Mouse (Mus musculus) bone marrow macrophage, adult 2 months (primary cell): ENCODE measurements around the gene Olfr691. TPM values are rescaled to one million over a fixed set of nuclear protein-coding genes. Genes with fewer than 3 reads are reported as not detected.

ENCODE experiments used
- H3K27ac ChIP-seq: 2 replicates; pipeline ENCODE4 v1.5.1; 2012; ENCODE audit warnings: low read depth, low read length; ENCODE audit not compliant: insufficient read depth
- H3K4me1 ChIP-seq: 2 replicates; pipeline ENCODE4 v1.6.1; 2012; ENCODE audit warnings: low read length; ENCODE audit not compliant: control insufficient read depth, insufficient read depth
- H3K4me3 ChIP-seq: 2 replicates; pipeline ENCODE4 v1.5.1; 2012; ENCODE audit warnings: mild to moderate bottlenecking, low read length, moderate library complexity; ENCODE audit not compliant: insufficient read depth
- CTCF ChIP-seq: IDR thresholded peaks from 2 replicates; pipeline ENCODE4 v1.5.1; 2012; ENCODE audit warnings: low read depth, mild to moderate bottlenecking, low read length, moderate library complexity
- POLR2A ChIP-seq: IDR thresholded peaks from 2 replicates; pipeline ENCODE4 v1.6.1; 2012; ENCODE audit warnings: mild to moderate bottlenecking, low read depth, low read length, borderline replicate concordance
- polyA plus RNA-seq: library from polyadenylated mRNA; stranded (reverse); fragments of >200 nt; gene quantifications from 2 replicates; pipeline ENCODE4 v1.2.4, GENCODE M21; 2012; ENCODE audit not compliant: missing spikeins, insufficient read depth, insufficient read length

Olfr691 gene
- not detected in 2 replicates for polyA plus RNA-seq

DNA sequence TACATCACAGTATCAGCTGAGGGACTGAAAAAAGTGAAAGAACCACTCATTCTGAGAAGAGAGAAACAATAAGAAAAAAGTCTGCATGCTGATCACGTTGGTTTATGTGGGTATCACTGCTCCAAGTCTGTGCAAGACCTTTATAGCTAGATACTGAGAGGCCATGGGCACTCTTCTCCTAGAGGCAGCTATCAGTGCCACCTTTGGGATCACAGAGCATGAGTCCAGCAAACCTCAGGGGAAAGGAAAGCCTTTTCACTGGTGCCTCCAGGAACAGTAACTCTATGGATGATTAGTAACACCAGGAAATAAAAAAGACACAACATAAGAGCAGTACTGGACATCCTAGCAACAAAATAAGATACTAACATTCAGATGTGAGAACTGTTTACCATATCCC is at the start of gene Olfr691:
TSS of gene Olfr691 (minus strand) at position 101 of the 400 bp plus-strand sequence.
- Histone ChIP-seq H3K27ac (no peak within 1 kb of the TSS), H3K4me3 (no peak within 1 kb of the TSS), H3K4me1 (no peaks in the 10 kb centered on the region)
- TF ChIP-seq POLR2A (no peak), CTCF (no peak)

DNA sequence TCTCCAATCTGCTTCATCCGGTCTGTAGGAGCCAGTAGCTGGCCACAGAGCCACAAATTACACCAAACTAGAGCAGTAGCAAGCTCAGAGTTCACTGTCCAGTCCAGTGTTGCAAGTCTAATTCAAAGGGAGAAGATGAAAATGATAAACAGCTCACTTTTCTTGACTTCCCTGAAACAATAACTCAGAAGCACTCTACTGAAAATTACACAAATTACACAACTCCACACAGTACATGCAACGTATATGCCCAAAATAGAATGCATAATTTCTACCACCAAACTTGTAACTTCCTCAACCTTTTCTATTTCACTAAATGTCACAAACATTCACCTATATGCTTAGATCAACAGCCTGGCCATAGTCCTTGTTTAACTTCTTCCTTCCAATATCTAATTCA is 48.2 kb upstream of the Olfr691 start:
- TF ChIP-seq CTCF (no peak), POLR2A (no peak)

DNA sequence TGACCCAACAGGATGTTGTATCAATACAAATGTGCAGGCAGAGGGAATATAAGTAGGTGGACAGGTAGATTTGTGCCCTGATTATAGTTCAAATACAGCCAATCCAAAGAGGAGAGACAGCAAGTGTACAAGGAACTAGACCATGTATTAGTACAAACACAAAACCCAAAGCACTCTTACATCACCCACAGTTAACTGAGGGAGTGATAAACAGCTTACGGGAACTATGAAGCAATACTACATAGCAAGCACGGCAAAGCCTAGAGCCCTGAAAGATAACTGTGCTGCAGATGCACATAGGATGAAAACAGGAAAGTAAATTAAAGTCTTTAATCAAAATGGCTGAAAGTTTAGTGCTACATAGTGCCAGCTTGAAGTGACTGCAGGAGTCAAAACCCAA is 45.6 kb upstream of the Olfr691 start:
- TF ChIP-seq POLR2A (no peak), CTCF (no peak)
- H3K27ac ChIP-seq: no peak overlapping the region
- peaks cover 10% of the 10 kb centered on the region for H3K4me1 ChIP-seq
- no peak overlapping the region for H3K4me3 ChIP-seq

More for the DNA sequence above, 48.2 kb upstream of the Olfr691 start:
- peaks cover 12% of the 10 kb centered on the region for H3K4me1 ChIP-seq
- no peak overlapping the region for H3K4me3 ChIP-seq
- H3K27ac ChIP-seq: no peak overlapping the region

DNA sequence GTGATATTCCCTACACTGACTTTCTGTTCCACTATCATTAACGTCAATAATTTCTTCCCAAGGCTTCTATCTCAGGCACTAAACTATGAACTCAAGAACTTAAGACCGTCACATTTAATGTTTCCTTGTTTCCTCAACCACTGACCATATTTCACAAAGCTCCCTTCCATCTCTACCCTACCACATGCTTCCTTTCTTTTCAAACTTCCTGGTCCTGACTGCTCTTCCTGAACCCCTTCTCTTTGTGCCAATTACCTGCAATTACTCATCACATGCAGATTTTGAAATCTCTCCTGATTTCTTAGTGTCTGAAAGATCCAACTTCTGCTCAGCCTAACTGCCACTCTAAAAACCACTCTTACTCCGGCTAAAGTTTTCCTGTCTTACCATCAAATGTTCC is 38.3 kb upstream of the Olfr691 start:
- Histone ChIP-seq H3K4me3 (no peak overlapping the region), H3K27ac (no peak overlapping the region), H3K4me1 (peaks cover 3% of the 10 kb centered on the region; the same call in 1 of the 2 replicates)
- no peak for TF ChIP-seq POLR2A
- no peak for TF ChIP-seq CTCF

DNA sequence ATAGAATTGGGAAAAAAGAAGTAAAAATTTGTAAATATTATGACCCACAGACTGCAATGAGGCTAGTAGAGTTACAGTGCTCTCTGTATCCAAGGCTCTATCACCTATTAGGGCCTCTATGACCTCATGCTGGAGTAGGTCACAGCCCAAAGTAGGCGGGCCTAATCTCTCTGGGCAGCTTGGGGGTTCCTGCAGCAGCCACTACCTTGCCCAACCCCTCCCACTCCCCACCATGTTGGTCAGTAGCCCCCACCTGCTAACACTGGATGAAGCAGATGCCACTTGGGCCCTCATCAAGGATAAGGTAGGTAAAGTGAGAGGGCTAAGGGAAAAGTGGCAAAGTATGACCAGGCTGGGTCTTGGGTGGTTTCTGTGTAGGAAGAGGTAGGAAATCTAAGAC is 32.8 kb upstream of the Olfr691 start, which contains the start of gene Gm5901:
TSS of gene Gm5901 (plus strand) at position 173 of the 400 bp plus-strand sequence.
- no peak within 1 kb of the TSS for H3K27ac ChIP-seq
- TF ChIP-seq POLR2A (no peak), CTCF (no peak)
- H3K4me3 ChIP-seq: no peak within 1 kb of the TSS
- peaks cover 19% of the 10 kb centered on the region for H3K4me1 ChIP-seq

DNA sequence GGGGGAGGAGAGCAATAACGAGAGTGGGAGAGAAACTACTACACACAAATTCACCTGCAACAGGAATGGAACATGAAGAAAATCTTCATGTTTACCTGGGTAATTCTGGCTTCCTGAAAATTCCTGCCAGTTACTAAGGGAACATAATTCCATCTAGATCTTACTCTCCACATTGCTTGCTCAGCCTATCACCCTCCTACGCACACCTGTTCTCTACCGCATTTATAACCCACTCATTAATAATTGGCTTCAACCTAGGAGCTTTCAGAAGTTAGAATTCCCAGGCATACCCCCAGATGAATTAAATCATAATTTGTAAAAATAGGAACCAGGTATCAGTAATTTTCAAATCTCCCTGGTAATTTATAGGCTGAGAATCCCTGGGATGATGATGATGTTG is 31.9 kb upstream of the Olfr691 start:
- TF ChIP-seq CTCF: no peak
- TF ChIP-seq POLR2A: no peak
- no peak overlapping the region for H3K27ac ChIP-seq
- peaks cover 19% of the 10 kb centered on the region for H3K4me1 ChIP-seq
- no peak overlapping the region for H3K4me3 ChIP-seq

DNA sequence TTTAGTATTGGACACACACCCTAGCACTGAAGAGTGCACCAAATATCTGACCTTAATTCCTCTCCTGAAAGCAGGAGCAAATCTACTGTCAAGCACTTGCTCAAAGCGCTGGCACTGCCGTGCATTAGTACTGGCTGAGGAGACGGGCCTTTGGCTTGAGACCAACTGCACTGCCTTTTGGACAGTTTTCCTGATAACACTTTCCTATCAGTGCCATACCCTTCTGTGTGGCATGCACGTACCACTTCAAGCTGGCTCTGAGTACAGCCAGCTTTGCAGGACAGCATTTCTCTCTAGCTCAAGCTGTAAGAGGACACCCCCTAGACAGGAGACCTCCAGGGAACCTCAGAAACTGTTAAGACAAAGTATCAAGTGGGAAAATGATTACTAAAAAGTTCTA is 31.4 kb upstream of the Olfr691 start:
- no peak overlapping the region for H3K4me3 ChIP-seq
- TF ChIP-seq POLR2A: no peak
- TF ChIP-seq CTCF: no peak
- H3K27ac ChIP-seq: no peak overlapping the region
- H3K4me1 ChIP-seq: peaks cover 19% of the 10 kb centered on the region

DNA sequence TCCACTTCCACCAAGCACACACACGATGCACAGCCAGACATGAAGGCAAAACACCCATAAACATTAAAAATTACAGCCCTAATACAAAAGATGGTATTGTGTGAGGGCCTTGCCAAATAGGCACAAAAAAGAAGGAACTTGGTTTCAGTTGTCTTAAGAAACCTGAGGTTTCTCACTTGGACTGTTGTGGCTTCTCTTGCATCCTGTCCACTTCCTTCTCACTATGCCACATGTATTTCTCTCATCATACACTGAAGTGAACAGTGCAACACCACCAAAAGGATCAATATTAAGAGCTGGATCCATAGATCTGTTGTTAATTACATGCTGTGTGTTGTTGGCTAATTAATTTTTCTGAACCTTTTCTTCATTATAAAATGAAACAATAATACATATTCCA is 30.8 kb upstream of the Olfr691 start:
- H3K4me1 ChIP-seq: peaks cover 19% of the 10 kb centered on the region
- H3K27ac ChIP-seq: no peak overlapping the region
- H3K4me3 ChIP-seq: no peak overlapping the region
- TF ChIP-seq POLR2A (no peak), CTCF (no peak)

DNA sequence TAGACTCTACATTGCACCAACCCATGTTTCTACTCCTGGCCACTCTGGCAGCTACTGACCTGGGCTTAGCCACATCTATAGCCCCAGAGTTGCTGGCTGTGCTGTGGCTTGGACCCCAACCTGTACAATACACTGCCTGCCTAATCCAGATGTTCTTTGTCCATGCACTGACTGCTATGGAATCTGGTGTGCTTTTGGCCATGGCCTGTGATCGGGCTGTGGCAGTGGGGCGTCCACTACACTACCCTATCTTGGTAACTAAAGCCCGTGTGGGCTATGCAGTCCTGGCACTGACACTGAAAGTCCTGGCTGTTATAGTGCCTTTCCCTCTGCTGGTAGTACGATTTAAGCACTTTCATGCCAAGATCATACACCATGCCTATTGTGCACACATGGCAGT is 26.5 kb upstream of the Olfr691 start:
- no peak for TF ChIP-seq CTCF
- TF ChIP-seq POLR2A: no peak
- no peak overlapping the region for H3K27ac ChIP-seq
- no peak overlapping the region for H3K4me3 ChIP-seq
- peaks cover 11% of the 10 kb centered on the region for H3K4me1 ChIP-seq

DNA sequence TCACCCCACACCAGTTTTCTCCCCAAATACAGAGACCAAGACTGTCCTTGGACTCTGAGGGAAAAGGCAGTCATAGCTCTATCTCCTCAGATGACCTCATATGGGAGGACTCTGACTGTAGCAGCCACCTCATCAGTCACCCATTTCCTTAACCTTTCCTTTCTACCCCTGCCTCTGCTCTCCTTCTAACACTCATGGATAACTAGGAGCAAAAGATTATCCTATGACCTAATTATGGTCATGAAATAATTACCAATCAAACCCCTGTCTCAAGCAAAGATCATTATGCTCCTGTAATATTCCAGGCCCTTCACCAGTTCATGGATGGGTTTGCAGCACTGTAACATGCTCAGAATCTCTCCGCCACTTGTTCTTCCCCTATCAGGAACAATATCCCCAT is 25.9 kb upstream of the Olfr691 start, which contains the start of gene Olfr692:
TSS of gene Olfr692 (plus strand) at position 301 of the 400 bp plus-strand sequence.
- peaks cover 7% of the 10 kb centered on the region for H3K4me1 ChIP-seq
- H3K4me3 ChIP-seq: no peak within 1 kb of the TSS
- no peak within 1 kb of the TSS for H3K27ac ChIP-seq
- no peak for TF ChIP-seq CTCF
- no peak for TF ChIP-seq POLR2A

DNA sequence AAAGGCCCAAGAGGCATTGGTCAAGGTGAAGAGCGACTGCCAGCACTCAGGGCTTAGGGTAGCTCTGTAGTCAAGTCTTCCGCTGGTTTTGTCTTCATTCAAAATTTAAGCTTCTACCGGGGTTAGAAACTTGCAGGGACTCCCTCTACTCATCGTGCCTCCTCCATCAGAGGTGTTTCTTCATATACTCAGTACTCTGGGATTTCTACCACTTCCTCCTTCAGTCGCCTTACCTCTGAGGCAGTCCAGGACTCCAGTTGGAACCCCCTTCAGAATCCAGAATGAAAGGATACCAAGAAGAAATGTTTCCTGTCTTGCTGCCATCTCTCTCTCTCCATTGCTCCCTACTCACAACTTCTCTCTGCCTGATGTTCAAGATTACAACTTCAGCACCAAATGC is 25.2 kb upstream of the Olfr691 start:
- Histone ChIP-seq H3K27ac (no peak overlapping the region), H3K4me1 (peaks cover under 1% of the 10 kb centered on the region), H3K4me3 (no peak overlapping the region)
- TF ChIP-seq CTCF (no peak), POLR2A (no peak)
